Mouse (Mus musculus) intestine, embryonic 16.5 days (tissue): Measurements from ENCODE around the gene Ntm. TPM values are rescaled to one million over a fixed set of nuclear protein-coding genes. Genes with fewer than 3 reads are reported as not detected.

Source experiments
- ATAC-seq: fragments of 200-750 bp; cut with Nextera tagmentation; 2 replicates; pipeline ENCODE4 v1.8.0; 2017; ENCODE audit warnings: moderate TSS enrichment, moderate library complexity
- H3K27ac ChIP-seq: fragments of 300-500 bp; sonication (generic); 2 replicates; pipeline ENCODE4 v1.5.1; 2014; ENCODE audit warnings: mild to moderate bottlenecking, low read length
- H3K27me3 ChIP-seq: fragments of 300-500 bp; sonication (generic); replicated peaks from 2 replicates; pipeline ENCODE4 v1.6.1; 2014; ENCODE audit warnings: low read length, control low read depth, mixed read lengths; ENCODE audit not compliant: control insufficient read depth, insufficient read depth
- H3K36me3 ChIP-seq: fragments of 300-500 bp; sonication (generic); 2 replicates; pipeline ENCODE4 v1.6.1; 2014; ENCODE audit warnings: low read length, control low read depth; ENCODE audit not compliant: control insufficient read depth, insufficient read depth
- H3K4me1 ChIP-seq: fragments of 300-500 bp; sonication (generic); 2 replicates; pipeline ENCODE4 v1.6.1; 2014; ENCODE audit warnings: low read length, control low read depth, mixed read lengths; ENCODE audit not compliant: control insufficient read depth, insufficient read depth
- H3K4me2 ChIP-seq: fragments of 300-500 bp; sonication (generic); 2 replicates; pipeline ENCODE4 v1.6.1; 2014; ENCODE audit warnings: low read depth, low read length, control low read depth
- H3K4me3 ChIP-seq: fragments of 300-500 bp; sonication (generic); 2 replicates; pipeline ENCODE4 v1.5.1; 2014; ENCODE audit warnings: mild to moderate bottlenecking, low read length
- H3K9ac ChIP-seq: fragments of 300-500 bp; sonication (generic); 2 replicates; pipeline ENCODE4 v1.6.1; 2014; ENCODE audit warnings: low read depth, low read length
- H3K9me3 ChIP-seq: fragments of 300-500 bp; sonication (generic); 2 replicates; pipeline ENCODE4 v1.6.1; 2016; ENCODE audit warnings: low read length, control low read depth; ENCODE audit not compliant: control insufficient read depth
- WGBS: fragments of 180-500 bp; shearing (Covaris S2); extraction: QIAGEN DNeasy Blood & Tissue Kit; methylation state at CpG from one replicate; pipeline ENCODE4 v1.1.7; 2014; 5-methylcytosine and 5-hydroxymethylcytosine counted together
- polyA plus RNA-seq: library from polyadenylated mRNA; unstranded; fragments of >200 nt; fragmentation: Nextera tagmentation; extraction: Ambion mirVana; gene quantifications from 2 replicates; pipeline ENCODE4 v1.2.1, GENCODE M21; 2015

Gene Ntm
- polyA plus RNA-seq, 1 experiment from 2014 or later: 5.5 TPM

- no peak overlapping the region for H3K4me2 ChIP-seq
- no peak for ATAC-seq
- no peaks in the 10 kb centered on the region for H3K9me3 ChIP-seq
- no peak overlapping the region for H3K4me3 ChIP-seq
- H3K9ac ChIP-seq: no peak overlapping the region
- H3K27me3 ChIP-seq: no peaks in the 10 kb centered on the region
- no peaks in the 10 kb centered on the region for H3K36me3 ChIP-seq
- 30% methylated on average over 2 of the region's 2 CpGs for WGBS
- H3K27ac ChIP-seq: no peak overlapping the region
- no peaks in the 10 kb centered on the region for H3K4me1 ChIP-seq
Measured at GRCm38 (mm10) chr9:29202196-29202595, 760.7 kb downstream of the Ntm start.

DNA sequence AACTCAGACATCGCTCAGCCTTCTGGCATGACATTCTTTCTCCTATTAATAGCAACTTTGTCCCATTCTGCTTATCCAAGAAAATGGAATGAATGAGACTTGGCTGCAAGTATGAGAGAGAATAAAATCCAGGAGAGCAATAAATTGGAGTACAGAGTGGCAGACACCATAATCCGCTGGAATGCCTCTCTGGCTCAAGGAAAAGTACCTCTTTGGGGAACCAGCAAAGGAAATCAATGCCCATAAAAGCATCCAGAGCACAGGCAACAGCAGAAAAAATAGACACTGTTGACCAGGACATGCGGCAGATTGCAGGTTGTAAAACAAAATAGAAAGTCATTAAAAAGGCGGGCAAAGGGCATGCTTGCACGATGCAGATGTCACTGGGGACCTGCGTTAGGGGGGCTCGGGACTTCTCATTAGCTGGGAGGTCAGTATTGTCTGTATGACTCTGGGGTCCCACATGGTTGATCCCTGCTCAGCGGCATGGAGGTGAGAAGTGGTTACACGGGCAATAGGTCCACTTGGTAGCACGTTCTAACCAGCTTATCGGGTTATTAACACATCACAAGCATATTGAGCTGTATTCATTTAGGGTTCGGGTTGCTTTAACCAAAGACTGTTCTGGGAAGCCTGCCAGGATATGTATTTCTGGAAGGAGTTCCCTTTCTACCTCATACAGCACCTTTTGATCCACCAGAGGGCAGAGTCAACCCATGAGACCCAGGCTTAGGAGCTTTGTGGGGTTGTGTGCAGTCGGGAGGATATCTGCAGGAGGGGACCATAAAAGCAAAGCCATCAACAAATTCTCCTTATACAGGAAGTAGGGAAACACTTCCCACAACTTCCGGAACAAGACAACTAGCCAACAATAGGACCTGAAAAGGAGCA, 761.5 kb downstream of the Ntm start:
- Histone ChIP-seq H3K9ac (no peak overlapping the region), H3K27me3 (no peaks in the 10 kb centered on the region), H3K4me2 (no peak overlapping the region), H3K4me1 (no peaks in the 10 kb centered on the region), H3K4me3 (no peak overlapping the region), H3K36me3 (no peaks in the 10 kb centered on the region), H3K27ac (no peak overlapping the region), H3K9me3 (no peaks in the 10 kb centered on the region)
- peak; percentile 71; the same call in 1 of the 2 replicates for ATAC-seq
- 40% methylated on average over 14 of the region's 14 CpGs for WGBS

GRCm38 (mm10) chr9:29197046-29197445, 765.9 kb downstream of the Ntm start:
- no peaks in the 10 kb centered on the region for H3K9me3 ChIP-seq
- H3K4me2 ChIP-seq: no peak overlapping the region
- WGBS: 59% methylated on average over 3 of the region's 3 CpGs
- no peak overlapping the region for H3K27ac ChIP-seq
- no peaks in the 10 kb centered on the region for H3K36me3 ChIP-seq
- ATAC-seq: no peak
- H3K9ac ChIP-seq: no peak overlapping the region
- no peaks in the 10 kb centered on the region for H3K27me3 ChIP-seq
- no peaks in the 10 kb centered on the region for H3K4me1 ChIP-seq
- H3K4me3 ChIP-seq: no peak overlapping the region

- Histone ChIP-seq H3K4me1 (no peaks in the 10 kb centered on the region), H3K4me2 (no peak overlapping the region), H3K36me3 (no peaks in the 10 kb centered on the region), H3K4me3 (no peak overlapping the region), H3K27me3 (no peaks in the 10 kb centered on the region), H3K9ac (no peak overlapping the region), H3K27ac (no peak overlapping the region), H3K9me3 (no peaks in the 10 kb centered on the region)
- no peak for ATAC-seq
- WGBS: 53% methylated on average over 2 of the region's 2 CpGs
Measured at GRCm38 (mm10) chr9:29194265-29194664, 768.7 kb downstream of the Ntm start.

GRCm38 (mm10) chr9:29183011-29183410, 779.9 kb downstream of the Ntm start:
- Histone ChIP-seq H3K9ac (no peak overlapping the region), H3K4me1 (no peaks in the 10 kb centered on the region), H3K4me3 (no peak overlapping the region), H3K27me3 (no peaks in the 10 kb centered on the region), H3K9me3 (no peaks in the 10 kb centered on the region), H3K27ac (no peak overlapping the region), H3K36me3 (no peaks in the 10 kb centered on the region), H3K4me2 (no peak overlapping the region)
- 79% methylated on average over 5 of the region's 5 CpGs for WGBS
- ATAC-seq: no peak

DNA sequence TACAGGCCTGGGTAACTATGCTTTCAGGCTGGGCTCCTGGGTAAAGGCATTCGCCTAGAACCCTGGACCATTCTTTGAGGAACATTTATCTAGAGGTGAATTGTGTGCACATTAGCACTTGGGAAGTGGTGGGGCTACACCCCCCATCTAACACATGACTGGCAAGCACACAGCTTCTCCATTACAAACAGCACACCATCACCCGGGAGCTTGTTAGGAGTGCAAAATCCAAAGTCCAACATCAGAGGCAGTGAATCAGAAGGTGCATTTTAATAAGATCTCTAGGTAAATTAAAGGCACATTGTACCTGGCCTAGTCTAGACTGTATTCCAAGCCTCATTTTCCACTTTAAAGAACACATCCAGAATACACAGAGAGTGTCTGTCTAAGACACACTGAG, 781.3 kb downstream of the Ntm start:
- 66% methylated on average over 2 of the region's 2 CpGs for WGBS
- H3K36me3 ChIP-seq: no peaks in the 10 kb centered on the region
- H3K9ac ChIP-seq: no peak overlapping the region
- H3K4me3 ChIP-seq: no peak overlapping the region
- H3K9me3 ChIP-seq: no peaks in the 10 kb centered on the region
- H3K4me2 ChIP-seq: no peak overlapping the region
- no peak for ATAC-seq
- no peaks in the 10 kb centered on the region for H3K4me1 ChIP-seq
- H3K27me3 ChIP-seq: no peaks in the 10 kb centered on the region
- H3K27ac ChIP-seq: no peak overlapping the region

GRCm38 (mm10) chr9:29165731-29166130, 797.2 kb downstream of the Ntm start:
- Histone ChIP-seq H3K9ac (no peak overlapping the region), H3K4me2 (no peak overlapping the region), H3K27ac (no peak overlapping the region), H3K4me1 (no peaks in the 10 kb centered on the region), H3K27me3 (no peaks in the 10 kb centered on the region), H3K9me3 (no peaks in the 10 kb centered on the region), H3K4me3 (no peak overlapping the region), H3K36me3 (no peaks in the 10 kb centered on the region)
- WGBS: 68% methylated on average over 2 of the region's 2 CpGs
- ATAC-seq: no peak

- Histone ChIP-seq H3K4me3 (no peak overlapping the region), H3K27ac (no peak overlapping the region), H3K9ac (no peak overlapping the region), H3K27me3 (no peaks in the 10 kb centered on the region), H3K36me3 (no peaks in the 10 kb centered on the region), H3K4me1 (no peaks in the 10 kb centered on the region), H3K9me3 (no peaks in the 10 kb centered on the region), H3K4me2 (no peak overlapping the region)
- WGBS: 24% methylated on average over 7 of the region's 7 CpGs
- ATAC-seq: no peak
Measured at GRCm38 (mm10) chr9:29161059-29161642, 801.8 kb downstream of the Ntm start.

GRCm38 (mm10) chr9:29145901-29146300, 817.0 kb downstream of the Ntm start:
- no peaks in the 10 kb centered on the region for H3K4me1 ChIP-seq
- 17% methylated on average over 4 of the region's 4 CpGs for WGBS
- H3K27me3 ChIP-seq: no peaks in the 10 kb centered on the region
- H3K4me3 ChIP-seq: no peak overlapping the region
- no peak overlapping the region for H3K4me2 ChIP-seq
- H3K9ac ChIP-seq: no peak overlapping the region
- no peaks in the 10 kb centered on the region for H3K36me3 ChIP-seq
- no peaks in the 10 kb centered on the region for H3K9me3 ChIP-seq
- no peak overlapping the region for H3K27ac ChIP-seq
- ATAC-seq: no peak
